In the genomic region with DNA sequence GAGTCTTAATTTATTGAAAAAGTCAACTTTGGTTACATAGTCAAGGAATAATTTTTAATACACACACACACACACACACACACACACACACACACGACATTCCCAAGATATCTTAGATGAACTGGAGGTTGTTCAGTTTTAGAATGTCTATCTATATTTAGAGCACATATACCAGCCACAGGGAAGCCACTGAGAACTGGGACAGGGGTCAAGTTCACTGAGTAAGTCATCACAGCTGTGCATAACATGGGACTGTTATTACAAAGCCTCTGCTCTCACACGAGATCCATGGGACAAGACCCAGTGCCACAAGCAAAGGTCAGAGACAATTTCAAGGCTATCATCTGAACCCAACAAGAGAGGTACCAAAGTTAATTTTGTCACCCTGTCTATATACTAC, we compare ENCODE assay signal across 32 mouse cellular contexts.
DNase-seq lines count a peak whose midpoint lies in the region; ATAC-seq and TF ChIP-seq lines count a peak whose summit lies in the region.
"Had no signal": no experiment of that assay in that cellular context is flagged by ENCODE, and none has a peak within 500 bp of the region (broad histone marks: within the 10 kb centered on the region; RNA-seq: fewer than 3 reads in every experiment).

No protein-coding gene starts in this region.

- no peak overlapping the region for H3K9ac ChIP-seq in kidney, embryonic 16.5 days (replicated peaks; ENCODE audit: low read length)
- no peak overlapping the region for H3K9ac ChIP-seq in lung, postnatal 0 days (replicated peaks; ENCODE audit: low read depth)
- H3K9ac ChIP-seq in stomach, postnatal 0 days (ENCODE audit: low read length): no peak overlapping the region
- H3K9ac ChIP-seq: embryonic facial prominence, embryonic 13.5 days; kidney, embryonic 15.5 days; limb, embryonic 15.5 days; liver, embryonic 13.5 days; neural tube, embryonic 12.5 days had no signal

- TF ChIP-seq CTCF in lung, postnatal 0 days (IDR thresholded peaks at IDR 0.05): no peak
- no peak for TF ChIP-seq CTCF in stomach, postnatal 0 days (IDR thresholded peaks at IDR 0.05; ENCODE audit: low read depth)

- no peak overlapping the region for H3K27ac ChIP-seq in kidney, embryonic 16.5 days (ENCODE audit: low read length)
- no peak overlapping the region for H3K27ac ChIP-seq in lung, postnatal 0 days (ENCODE audit: low read length)
- H3K27ac ChIP-seq in stomach, postnatal 0 days (replicated peaks): no peak overlapping the region
- H3K27ac ChIP-seq: embryonic facial prominence, embryonic 13.5 days; kidney, embryonic 15.5 days; layer of hippocampus, adult 2 months; left cerebral cortex, adult 2 months; limb, embryonic 15.5 days; liver, embryonic 13.5 days; neural tube, embryonic 12.5 days had no signal

- H3K4me1 ChIP-seq in kidney, embryonic 16.5 days (ENCODE audit: insufficient read depth, low read length): no peaks in the 10 kb centered on the region
- no peaks in the 10 kb centered on the region for H3K4me1 ChIP-seq in lung, postnatal 0 days (ENCODE audit: insufficient read depth, low read depth, low read length)
- no peaks in the 10 kb centered on the region for H3K4me1 ChIP-seq in stomach, postnatal 0 days (replicated peaks; ENCODE audit: control insufficient read depth, insufficient read depth)
- H3K4me1 ChIP-seq: embryonic facial prominence, embryonic 13.5 days; kidney, embryonic 15.5 days; limb, embryonic 15.5 days had no signal

- H3K36me3 ChIP-seq in kidney, embryonic 16.5 days (ENCODE audit: insufficient read depth, low read length): no peaks in the 10 kb centered on the region
- H3K36me3 ChIP-seq in lung, postnatal 0 days (ENCODE audit: insufficient read depth, low read length): no peaks in the 10 kb centered on the region
- no peaks in the 10 kb centered on the region for H3K36me3 ChIP-seq in stomach, postnatal 0 days (ENCODE audit: control insufficient read depth, insufficient read depth, low read length)
- H3K36me3 ChIP-seq: embryonic facial prominence, embryonic 13.5 days; kidney, embryonic 15.5 days; limb, embryonic 15.5 days; liver, embryonic 13.5 days; neural tube, embryonic 12.5 days had no signal

- 0 out of 2 replicates have a peak, but pooled peaks have one; percentile 49 for ATAC-seq in kidney, embryonic 16.5 days (ENCODE audit: low FRiP score, low TSS enrichment)
- ATAC-seq in lung, postnatal 0 days: peak; percentile 28; the same call in 1 of the 2 replicates
- no peak for ATAC-seq in stomach, postnatal 0 days (ENCODE audit: low FRiP score, low TSS enrichment)
- ATAC-seq: forebrain, embryonic 16.5 days; hindbrain, embryonic 16.5 days had no signal

- intact Hi-C loops in heart, postnatal 14 days (cut with DNase I): no loop called here

- no peak overlapping the region for H3K4me2 ChIP-seq in kidney, embryonic 16.5 days (replicated peaks; ENCODE audit: low read depth, low read length)
- no peak overlapping the region for H3K4me2 ChIP-seq in lung, postnatal 0 days (replicated peaks; ENCODE audit: low read depth, low read length)
- H3K4me2 ChIP-seq in stomach, postnatal 0 days (replicated peaks; ENCODE audit: low read depth): no peak overlapping the region
- H3K4me2 ChIP-seq: embryonic facial prominence, embryonic 13.5 days; kidney, embryonic 15.5 days; limb, embryonic 15.5 days; liver, embryonic 13.5 days; midbrain, embryonic 11.5 days; neural tube, embryonic 12.5 days had no signal

- H3K4me3 ChIP-seq in kidney, embryonic 16.5 days (ENCODE audit: low read length): no peak overlapping the region
- no peak overlapping the region for H3K4me3 ChIP-seq in lung, postnatal 0 days (ENCODE audit: low read depth, low read length)
- H3K4me3 ChIP-seq in stomach, postnatal 0 days (ENCODE audit: low read depth, low read length): no peak overlapping the region
- H3K4me3 ChIP-seq: embryonic facial prominence, embryonic 13.5 days; erythroblast, embryonic 14.5 days; kidney, embryonic 15.5 days; layer of hippocampus, adult 2 months; left cerebral cortex, adult 2 months; limb, embryonic 15.5 days; liver, embryonic 13.5 days; myocyte; neural tube, embryonic 12.5 days had no signal

- TF ChIP-seq EP300 in lung, postnatal 0 days (IDR thresholded peaks at IDR 0.05): no peak
- no peak for TF ChIP-seq EP300 in stomach, postnatal 0 days (optimal IDR thresholded peaks at IDR 0.05)

- no peaks in the 10 kb centered on the region for H3K27me3 ChIP-seq in kidney, embryonic 16.5 days (ENCODE audit: insufficient read depth, low read length)
- no peaks in the 10 kb centered on the region for H3K27me3 ChIP-seq in lung, postnatal 0 days (replicated peaks; ENCODE audit: insufficient read depth, low read length)
- H3K27me3 ChIP-seq in stomach, postnatal 0 days (ENCODE audit: control insufficient read depth, insufficient read depth, low read length): no peaks in the 10 kb centered on the region
- H3K27me3 ChIP-seq: embryonic facial prominence, embryonic 13.5 days; kidney, embryonic 15.5 days; limb, embryonic 15.5 days; liver, embryonic 13.5 days; neural tube, embryonic 12.5 days had no signal

- no peaks in the 10 kb centered on the region for H3K9me3 ChIP-seq in kidney, embryonic 16.5 days (ENCODE audit: low read length)
- H3K9me3 ChIP-seq in lung, postnatal 0 days (ENCODE audit: low read length): no peaks in the 10 kb centered on the region
- H3K9me3 ChIP-seq in stomach, postnatal 0 days (ENCODE audit: control insufficient read depth, low read length): no peaks in the 10 kb centered on the region
- H3K9me3 ChIP-seq: embryonic facial prominence, embryonic 13.5 days; kidney, embryonic 15.5 days; limb, embryonic 15.5 days; liver, embryonic 13.5 days; neural tube, embryonic 12.5 days had no signal

- WGBS in kidney, embryonic 16.5 days: 47% methylated on average over 2 of the region's 2 CpGs
- WGBS in lung, postnatal 0 days: 52% methylated on average over 2 of the region's 2 CpGs
- 46% methylated on average over 2 of the region's 2 CpGs for WGBS in stomach, postnatal 0 days

- peak; percentile 50 for DNase-seq in heart, adult 9 months (ENCODE audit: low spot score in 2 of 2)
- DNase-seq in heart, postnatal 14 days: no peak
- DNase-seq in kidney, postnatal 14 days: no peak
- no peak for DNase-seq in lung, postnatal 0 days (ENCODE audit: low spot score)
- DNase-seq in lung, postnatal 25 days (ENCODE audit: low spot score): no peak
- DNase-seq in stomach, postnatal 0 days (ENCODE audit: low spot score): no peak
- DNase-seq: adrenal gland, postnatal 25 days; B cell, adult 2 months; cerebellum, adult 11-12 months; cerebellum, adult 9-11 months; embryo, embryonic 11 days; gastrocnemius, postnatal 10 days; kidney, adult 18-20 months; liver, embryonic 13.5 days; lung, adult 18-20 months; lung, postnatal 36 days; right cerebral cortex, adult 18-20 months; spleen, adult 18-20 months; thymus, adult 2 months; thymus, postnatal 36 days had no signal

Comparison
In these comparisons a context has a peak if more than half of its experiments do, and no peak if none do; other contexts are left out.
1. DNase-seq: peak in heart, adult 9 months (2 of 2); none in heart, postnatal 14 days (0 of 2), kidney, postnatal 14 days (single experiment), lung, postnatal 0 days (single experiment), lung, postnatal 25 days (single experiment) and stomach, postnatal 0 days (single experiment).